Mouse (Mus musculus) embryonic facial prominence, embryonic 15.5 days (tissue): ENCODE measurements around the gene Lonrf2. TPM values are rescaled to one million over a fixed set of nuclear protein-coding genes. Genes with fewer than 3 reads are reported as not detected.

Source experiments
- ATAC-seq: fragments of 200-750 bp; cut with Nextera tagmentation; 2 replicates; pipeline ENCODE4 v1.8.0; 2017; ENCODE audit warnings: low read depth, moderate TSS enrichment; ENCODE audit not compliant: insufficient number of reproducible peaks, low FRiP score, low TSS enrichment
- H3K27ac ChIP-seq: fragments of 300-500 bp; sonication (generic); replicated peaks from 2 replicates; pipeline ENCODE4 v1.5.1; 2015; ENCODE audit warnings: mild to moderate bottlenecking, inconsistent platforms
- H3K27me3 ChIP-seq: fragments of 300-500 bp; sonication (generic); 2 replicates; pipeline ENCODE4 v1.6.1; 2015; ENCODE audit warnings: inconsistent platforms
- H3K36me3 ChIP-seq: fragments of 300-500 bp; sonication (generic); 2 replicates; pipeline ENCODE4 v1.6.1; 2015; ENCODE audit warnings: mild to moderate bottlenecking, inconsistent platforms
- H3K4me1 ChIP-seq: fragments of 300-500 bp; sonication (generic); 2 replicates; pipeline ENCODE4 v1.6.1; 2015; ENCODE audit warnings: inconsistent platforms
- H3K4me2 ChIP-seq: fragments of 300-500 bp; sonication (generic); replicated peaks from 2 replicates; pipeline ENCODE4 v1.6.1; 2015; ENCODE audit warnings: mild to moderate bottlenecking, inconsistent platforms
- H3K4me3 ChIP-seq: fragments of 300-500 bp; sonication (generic); replicated peaks from 2 replicates; pipeline ENCODE4 v1.5.1; 2015; ENCODE audit warnings: mild to moderate bottlenecking, inconsistent platforms
- H3K9ac ChIP-seq: fragments of 300-500 bp; sonication (generic); 2 replicates; pipeline ENCODE4 v1.6.1; 2015; ENCODE audit warnings: inconsistent platforms
- H3K9me3 ChIP-seq: fragments of 300-500 bp; sonication (generic); replicated peaks from 2 replicates; pipeline ENCODE4 v1.6.1; 2016; ENCODE audit warnings: inconsistent platforms
- WGBS: fragments of 180-500 bp; shearing (Covaris S2); methylation state at CpG from one replicate; pipeline ENCODE4 v1.1.7; 2015; 5-methylcytosine and 5-hydroxymethylcytosine counted together
- polyA plus RNA-seq: library from polyadenylated mRNA; unstranded; fragments of >200 nt; fragmentation: Nextera tagmentation; extraction: Ambion mirVana; gene quantifications from 2 replicates; pipeline ENCODE4 v1.2.1, GENCODE M21; 2015

Gene Lonrf2
- polyA plus RNA-seq, 1 experiment from 2014 or later, result 2.0 TPM

DNA sequence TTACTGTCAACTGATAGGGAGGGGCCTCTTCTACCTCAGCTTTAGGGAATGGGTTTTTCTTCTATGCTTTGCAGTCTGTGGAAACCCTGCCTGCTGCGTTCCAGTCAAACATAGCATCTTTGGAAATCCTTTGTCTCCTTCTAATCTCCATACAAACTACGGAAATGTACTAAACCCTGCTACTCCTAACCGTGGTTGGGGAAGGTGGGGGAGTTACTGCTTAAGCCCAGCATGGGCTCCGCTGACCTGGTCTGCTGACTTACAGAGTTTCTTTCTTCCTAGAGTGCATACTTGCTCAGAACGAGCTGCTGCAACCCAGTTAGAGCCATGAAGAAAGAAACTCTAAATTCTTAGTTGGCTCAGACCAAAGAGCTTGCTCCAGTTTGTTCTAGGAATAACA is 41.0 kb downstream of the Lonrf2 start:
- Histone ChIP-seq H3K4me1 (no peaks in the 10 kb centered on the region), H3K4me3 (no peak overlapping the region), H3K36me3 (peaks cover 8% of the 10 kb centered on the region), H3K9me3 (no peaks in the 10 kb centered on the region), H3K9ac (no peak overlapping the region), H3K4me2 (no peak overlapping the region), H3K27ac (no peak overlapping the region), H3K27me3 (no peaks in the 10 kb centered on the region)
- 67% methylated on average over 5 of the region's 5 CpGs for WGBS
- ATAC-seq, result no peak

DNA sequence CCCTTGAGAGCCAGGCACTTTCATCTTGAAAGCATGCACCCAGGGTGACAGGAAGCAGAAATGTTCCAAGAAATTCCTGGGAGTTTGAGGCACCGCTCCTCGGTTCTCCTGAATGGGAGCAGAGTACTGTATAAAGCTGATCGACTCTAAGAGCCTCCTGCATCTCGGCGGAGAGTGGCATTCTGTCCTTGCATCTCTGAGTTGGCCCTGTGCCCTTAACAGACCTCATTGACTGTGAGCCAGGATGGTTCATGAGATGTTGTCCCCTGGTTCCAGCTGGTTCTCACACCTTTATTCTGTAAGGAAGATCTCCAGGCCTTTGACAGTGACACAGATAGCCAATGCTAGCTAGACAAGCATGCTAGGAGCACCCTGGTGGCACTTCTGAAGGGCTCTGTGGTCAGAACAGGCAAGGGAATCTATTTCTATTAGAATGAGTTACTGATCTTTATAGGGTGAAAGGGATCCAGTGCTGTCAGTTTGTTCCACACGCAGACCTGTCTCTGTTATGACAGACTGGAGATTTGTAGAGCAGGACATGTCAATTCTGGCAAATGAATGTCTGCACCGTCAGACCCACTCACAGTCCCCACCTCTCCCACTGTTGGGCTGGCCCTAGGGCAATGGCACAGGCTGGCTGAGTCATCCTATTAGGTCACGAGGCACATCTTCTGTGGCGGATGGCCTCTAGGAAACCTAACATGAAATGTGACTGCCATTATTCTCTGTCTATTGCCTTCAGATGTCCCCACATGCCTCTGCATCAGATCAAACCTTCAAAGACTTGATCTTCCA is 45.3 kb downstream of the Lonrf2 start:
- Histone ChIP-seq H3K9ac (no peak overlapping the region), H3K27ac (no peak overlapping the region), H3K4me2 (no peak overlapping the region), H3K36me3 (no peaks in the 10 kb centered on the region), H3K27me3 (no peaks in the 10 kb centered on the region), H3K9me3 (no peaks in the 10 kb centered on the region), H3K4me3 (no peak overlapping the region), H3K4me1 (peaks cover 7% of the 10 kb centered on the region; the same call in 1 of the 2 replicates)
- 75% methylated on average over 9 of the region's 9 CpGs for WGBS
- ATAC-seq, result no peak

GRCm38 (mm10) chr1:38789988-38790602 is 46.4 kb downstream of the Lonrf2 start:
- H3K27ac ChIP-seq, result no peak overlapping the region

DNA sequence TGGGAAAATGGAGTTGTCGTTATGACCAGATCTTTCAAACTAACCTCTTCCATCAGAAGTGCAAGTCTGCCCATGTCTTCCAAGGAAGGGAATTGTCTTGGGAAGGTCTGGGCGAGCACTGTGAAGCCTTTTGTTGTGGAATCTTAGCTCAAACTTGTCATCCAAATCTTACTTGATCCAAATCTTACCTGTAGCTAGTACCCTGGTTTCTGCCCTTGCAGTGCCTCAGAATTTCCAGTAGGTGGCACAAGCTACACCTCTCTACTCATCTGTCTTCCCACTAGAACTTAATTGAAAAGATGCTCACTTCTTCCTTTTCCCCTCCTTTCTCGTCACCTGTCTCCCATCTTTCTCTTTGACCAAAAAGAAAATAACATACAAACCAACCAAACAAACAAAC is 47.6 kb downstream of the Lonrf2 start:
- no peak for ATAC-seq
- no peak overlapping the region for H3K4me2 ChIP-seq
- WGBS, result 68% methylated on average over 3 of the region's 3 CpGs

More at GRCm38 (mm10) chr1:38789988-38790602, 46.4 kb downstream of the Lonrf2 start:
- H3K4me1 ChIP-seq, result peaks cover 7% of the 10 kb centered on the region; the same call in 1 of the 2 replicates
- no peaks in the 10 kb centered on the region for H3K27me3 ChIP-seq
- ATAC-seq, result no peak
- H3K4me2 ChIP-seq, result no peak overlapping the region
- H3K9ac ChIP-seq, result no peak overlapping the region
- WGBS, result 47% methylated on average over 7 of the region's 7 CpGs
- no peaks in the 10 kb centered on the region for H3K9me3 ChIP-seq
- no peaks in the 10 kb centered on the region for H3K36me3 ChIP-seq
- no peak overlapping the region for H3K4me3 ChIP-seq

GRCm38 (mm10) chr1:38787443-38787842 is 49.1 kb downstream of the Lonrf2 start:
- no peak for ATAC-seq
- H3K4me3 ChIP-seq, result no peak overlapping the region
- H3K27me3 ChIP-seq, result no peaks in the 10 kb centered on the region
- 7% methylated on average over 5 of the region's 5 CpGs for WGBS
- H3K9ac ChIP-seq, result no peak overlapping the region
- H3K27ac ChIP-seq, result no peak overlapping the region
- no peaks in the 10 kb centered on the region for H3K36me3 ChIP-seq
- H3K4me1 ChIP-seq, result peaks cover 7% of the 10 kb centered on the region; the same call in 1 of the 2 replicates
- no peak overlapping the region for H3K4me2 ChIP-seq
- no peaks in the 10 kb centered on the region for H3K9me3 ChIP-seq

More for the DNA sequence above, 47.6 kb downstream of the Lonrf2 start:
- Histone ChIP-seq H3K4me3 (no peak overlapping the region), H3K9ac (no peak overlapping the region), H3K27ac (no peak overlapping the region), H3K36me3 (no peaks in the 10 kb centered on the region), H3K4me1 (peaks cover 7% of the 10 kb centered on the region; the same call in 1 of the 2 replicates), H3K9me3 (no peaks in the 10 kb centered on the region), H3K27me3 (no peaks in the 10 kb centered on the region)

DNA sequence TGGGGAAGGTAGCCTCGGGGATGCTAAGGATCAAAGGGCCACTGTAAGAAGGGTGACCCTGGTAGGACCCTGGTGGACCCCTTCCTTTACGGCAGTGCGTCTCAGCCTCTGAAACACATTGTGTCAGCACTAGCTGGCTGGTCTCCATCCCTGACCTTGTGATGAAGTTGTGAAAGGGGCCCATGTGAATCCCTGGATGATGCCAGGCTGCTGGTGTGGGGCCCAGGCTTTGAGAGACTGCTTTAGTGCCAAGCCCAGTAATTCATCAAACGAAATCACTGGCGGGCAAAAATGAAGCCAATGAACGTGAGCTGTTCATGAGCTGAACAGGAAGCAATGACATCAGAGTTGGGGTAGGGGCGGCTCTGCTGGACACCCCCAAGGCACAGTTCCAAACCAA is 50.2 kb downstream of the Lonrf2 start:
- Histone ChIP-seq H3K4me1 (peaks cover 7% of the 10 kb centered on the region; the same call in 1 of the 2 replicates), H3K27ac (no peak overlapping the region), H3K36me3 (no peaks in the 10 kb centered on the region), H3K27me3 (no peaks in the 10 kb centered on the region), H3K9ac (no peak overlapping the region), H3K4me3 (no peak overlapping the region), H3K4me2 (no peak overlapping the region), H3K9me3 (no peaks in the 10 kb centered on the region)
- no peak for ATAC-seq
- 51% methylated on average over 7 of the region's 7 CpGs for WGBS

- Histone ChIP-seq H3K4me1 (no peaks in the 10 kb centered on the region), H3K9ac (no peak overlapping the region), H3K4me3 (no peak overlapping the region), H3K27me3 (no peaks in the 10 kb centered on the region), H3K27ac (no peak overlapping the region), H3K4me2 (no peak overlapping the region), H3K9me3 (0 out of 2 replicates have a peak, but pooled peaks cover 4% of the 10 kb centered on the region), H3K36me3 (no peaks in the 10 kb centered on the region)
- no peak for ATAC-seq
- 100% methylated on average over 1 of the region's 1 CpGs for WGBS
These were observed 58.2 kb downstream of the Lonrf2 start for GRCm38 (mm10) chr1:38778271-38778670.

DNA sequence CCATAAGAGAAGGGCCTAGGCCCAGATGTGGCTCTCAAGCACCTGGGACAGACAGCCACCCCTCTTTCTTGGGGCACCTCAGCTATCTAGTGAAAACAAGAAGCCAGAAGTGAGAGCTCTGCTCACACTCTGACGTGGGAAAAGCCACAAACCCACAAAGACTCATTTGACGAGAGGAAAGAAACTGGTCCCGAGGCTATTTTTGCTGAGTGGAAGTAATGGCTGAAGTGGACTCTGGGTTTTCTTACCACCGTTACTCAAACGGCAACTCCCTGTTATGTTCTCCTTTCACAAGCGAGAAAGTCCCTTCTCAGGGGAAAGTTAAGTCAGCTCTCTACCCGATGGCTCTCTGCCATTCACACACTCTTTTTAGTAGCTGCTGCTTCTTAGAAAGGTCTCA is 59.0 kb downstream of the Lonrf2 start:
- ATAC-seq, result no peak
- no peak overlapping the region for H3K4me2 ChIP-seq
- H3K4me3 ChIP-seq, result no peak overlapping the region
- no peak overlapping the region for H3K27ac ChIP-seq
- H3K27me3 ChIP-seq, result no peaks in the 10 kb centered on the region
- no peak overlapping the region for H3K9ac ChIP-seq
- H3K4me1 ChIP-seq, result no peaks in the 10 kb centered on the region
- 59% methylated on average over 7 of the region's 7 CpGs for WGBS
- H3K36me3 ChIP-seq, result no peaks in the 10 kb centered on the region
- 0 out of 2 replicates have a peak, but pooled peaks cover 4% of the 10 kb centered on the region for H3K9me3 ChIP-seq

- Histone ChIP-seq H3K36me3 (no peaks in the 10 kb centered on the region), H3K9ac (no peak overlapping the region), H3K27me3 (no peaks in the 10 kb centered on the region), H3K4me1 (peaks cover 5% of the 10 kb centered on the region), H3K4me3 (no peak overlapping the region), H3K9me3 (0 out of 2 replicates have a peak, but pooled peaks cover 4% of the 10 kb centered on the region), H3K4me2 (no peak overlapping the region), H3K27ac (no peak overlapping the region)
- WGBS, result 84% methylated on average over 5 of the region's 5 CpGs
- no peak for ATAC-seq
These were observed 60.8 kb downstream of the Lonrf2 start for GRCm38 (mm10) chr1:38775713-38776112.

- H3K4me2 ChIP-seq, result no peak overlapping the region
- H3K27me3 ChIP-seq, result no peaks in the 10 kb centered on the region
- H3K9me3 ChIP-seq, result 0 out of 2 replicates have a peak, but pooled peaks cover 4% of the 10 kb centered on the region
- no peak overlapping the region for H3K9ac ChIP-seq
- no peak for ATAC-seq
- peaks cover 32% of the 10 kb centered on the region for H3K4me1 ChIP-seq
- 58% methylated on average over 3 of the region's 3 CpGs for WGBS
- H3K4me3 ChIP-seq, result no peak overlapping the region
- H3K36me3 ChIP-seq, result no peaks in the 10 kb centered on the region
- no peak overlapping the region; the same call in 1 of the 2 replicates for H3K27ac ChIP-seq
These were observed 65.8 kb downstream of the Lonrf2 start for GRCm38 (mm10) chr1:38770676-38771075.

DNA sequence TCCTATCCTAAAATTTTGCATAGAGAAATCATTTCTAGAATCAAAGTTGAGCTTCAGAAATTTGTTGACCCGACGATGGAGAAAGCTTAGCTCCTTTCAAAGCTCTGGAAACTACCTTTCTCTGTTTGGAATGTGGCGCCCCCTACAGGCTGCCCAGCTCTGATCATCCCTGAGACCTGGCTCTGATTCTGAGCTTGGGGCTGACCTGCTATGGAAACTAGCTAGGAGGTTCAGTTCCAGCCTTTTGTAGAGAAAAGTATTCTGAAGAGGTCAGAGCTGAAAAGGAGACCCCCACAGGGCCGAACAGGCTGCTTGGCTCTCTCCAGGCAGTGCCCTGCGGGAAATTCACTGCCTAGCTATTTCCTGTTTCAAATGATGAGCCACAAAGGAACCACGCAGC is 66.6 kb downstream of the Lonrf2 start:
- Histone ChIP-seq H3K9ac (no peak overlapping the region), H3K27ac (no peak overlapping the region), H3K4me1 (peaks cover 36% of the 10 kb centered on the region)

More for the DNA sequence above, 66.6 kb downstream of the Lonrf2 start:
- Histone ChIP-seq H3K4me2 (no peak overlapping the region), H3K27me3 (no peaks in the 10 kb centered on the region), H3K4me3 (no peak overlapping the region), H3K9me3 (0 out of 2 replicates have a peak, but pooled peaks cover 4% of the 10 kb centered on the region), H3K36me3 (no peaks in the 10 kb centered on the region)
- no peak for ATAC-seq
- WGBS, result 19% methylated on average over 6 of the region's 6 CpGs
